Mouse (Mus musculus) cerebral cortex, adult 2 months (tissue): ENCODE data around the gene Hes2.

Experiments used
- WGBS: fragments of 180-500 bp; shearing (Covaris S2); methylation state at CpG from one replicate; pipeline ENCODE4 v1.1.7; 2018; 5-methylcytosine and 5-hydroxymethylcytosine counted together

The Hes2 gene

GRCm38 (mm10) chr4:152160748-152161147, 2.1 kb downstream of the Hes2 start:
- 70% methylated on average over 4 of the region's 4 CpGs for WGBS

- WGBS, result 82% methylated on average over 6 of the region's 6 CpGs
Observed at GRCm38 (mm10) chr4:152161601-152162000, 2.9 kb downstream of the Hes2 start.

- 88% methylated on average over 2 of the region's 2 CpGs for WGBS
Observed at GRCm38 (mm10) chr4:152162748-152163147, 4.1 kb downstream of the Hes2 start.

- 30% methylated on average over 22 of the region's 22 CpGs for WGBS
Observed at GRCm38 (mm10) chr4:152165036-152165931, 6.6 kb downstream of the Hes2 start.

GRCm38 (mm10) chr4:152168052-152168451, 9.4 kb downstream of the Hes2 start:
- 40% methylated on average over 8 of the region's 8 CpGs for WGBS

GRCm38 (mm10) chr4:152169103-152169502, 10.4 kb downstream of the Hes2 start:
- 88% methylated on average over 7 of the region's 7 CpGs for WGBS

- WGBS, result 86% methylated on average over 10 of the region's 10 CpGs
Observed at GRCm38 (mm10) chr4:152170286-152170685, 11.6 kb downstream of the Hes2 start.

- 83% methylated on average over 6 of the region's 6 CpGs for WGBS
Observed at GRCm38 (mm10) chr4:152171543-152171942, 12.9 kb downstream of the Hes2 start.

GRCm38 (mm10) chr4:152173041-152173440, 14.4 kb downstream of the Hes2 start:
- WGBS, result under 1% methylated on average over 5 of the region's 5 CpGs

- 88% methylated on average over 9 of the region's 9 CpGs for WGBS
Observed at GRCm38 (mm10) chr4:152173956-152174355, 15.3 kb downstream of the Hes2 start.

- 83% methylated on average over 3 of the region's 3 CpGs for WGBS
Observed at GRCm38 (mm10) chr4:152176638-152177037, 18.0 kb downstream of the Hes2 start.

GRCm38 (mm10) chr4:152177174-152177536, 18.5 kb downstream of the Hes2 start:
- 63% methylated on average over 6 of the region's 6 CpGs for WGBS

GRCm38 (mm10) chr4:152177537-152178343, 19.1 kb downstream of the Hes2 start, which contains the start of gene Acot7:
Gene Acot7 (plus strand): TSS chr4:152178134.
- under 1% methylated on average over 106 of the region's 108 CpGs for WGBS

- under 1% methylated on average over 35 of the region's 35 CpGs for WGBS
Observed at GRCm38 (mm10) chr4:152178344-152178864, 19.7 kb downstream of the Hes2 start.

- WGBS, result 16% methylated on average over 16 of the region's 16 CpGs
Observed at GRCm38 (mm10) chr4:152178916-152179705, 20.4 kb downstream of the Hes2 start.

GRCm38 (mm10) chr4:152179946-152180660, 21.4 kb downstream of the Hes2 start:
- WGBS, result 72% methylated on average over 16 of the region's 16 CpGs

- 84% methylated on average over 10 of the region's 10 CpGs for WGBS
Observed at GRCm38 (mm10) chr4:152182205-152182604, 23.5 kb downstream of the Hes2 start.

- 19% methylated on average over 7 of the region's 7 CpGs for WGBS
Observed at GRCm38 (mm10) chr4:152184353-152185035, 25.8 kb downstream of the Hes2 start.

- 15% methylated on average over 3 of the region's 3 CpGs for WGBS
Observed at GRCm38 (mm10) chr4:152185137-152185509, 26.5 kb downstream of the Hes2 start.

- WGBS, result 22% methylated on average over 19 of the region's 19 CpGs
Observed at GRCm38 (mm10) chr4:152185510-152186204, 27.0 kb downstream of the Hes2 start.
